Mouse (Mus musculus) liver, embryonic 11.5 days (tissue): Measurements from ENCODE around the gene Slc22a4. TPM values are rescaled to one million over a fixed set of nuclear protein-coding genes. Genes with fewer than 3 reads are reported as not detected.
"Not testable (repeated sequence)": the region's sequence is repeated elsewhere in the genome, so short reads cannot be mapped to it uniquely, and the experiment has no call there.

Source experiments
- ATAC-seq: fragments of 200-750 bp; cut with Nextera tagmentation; replicated peaks from 2 replicates; pipeline ENCODE4 v1.8.0; 2017; ENCODE audit warnings: moderate number of reproducible peaks, mild to moderate bottlenecking, moderate TSS enrichment, moderate library complexity; ENCODE audit not compliant: low FRiP score
- DNase-seq: peaks from one replicate; pipeline ENCODE4 v3.0.0-alpha.2; 2017; ENCODE audit warnings: low spot score
- H3K27ac ChIP-seq: fragments of 300-500 bp; sonication (generic); 2 replicates; pipeline ENCODE4 v1.5.1; 2014; ENCODE audit warnings: mild to moderate bottlenecking, low read depth, low read length, control low read depth
- H3K27me3 ChIP-seq: fragments of 300-500 bp; sonication (generic); replicated peaks from 2 replicates; pipeline ENCODE4 v1.6.1; 2014; ENCODE audit warnings: low read length, mixed read lengths; ENCODE audit not compliant: control insufficient read depth, insufficient read depth
- H3K36me3 ChIP-seq: fragments of 300-500 bp; sonication (generic); 2 replicates; pipeline ENCODE4 v1.6.1; 2014; ENCODE audit warnings: mild to moderate bottlenecking, low read length, moderate library complexity, mixed read lengths; ENCODE audit not compliant: control insufficient read depth, insufficient read depth
- H3K4me1 ChIP-seq: fragments of 300-500 bp; sonication (generic); replicated peaks from 2 replicates; pipeline ENCODE4 v1.6.1; 2014; ENCODE audit warnings: low read length, mixed read lengths; ENCODE audit not compliant: control insufficient read depth, insufficient read depth
- H3K4me2 ChIP-seq: fragments of 300-500 bp; sonication (generic); 2 replicates; pipeline ENCODE4 v1.6.1; 2014; ENCODE audit warnings: mild to moderate bottlenecking, control low read depth, moderate library complexity
- H3K4me3 ChIP-seq: fragments of 300-500 bp; sonication (generic); 2 replicates; pipeline ENCODE4 v1.5.1; 2014; ENCODE audit warnings: low read depth, low read length, control low read depth
- H3K9ac ChIP-seq: fragments of 300-500 bp; sonication (generic); 2 replicates; pipeline ENCODE4 v1.6.1; 2014; ENCODE audit warnings: low read depth, low read length, control low read depth
- H3K9me3 ChIP-seq: fragments of 300-500 bp; sonication (generic); 2 replicates; pipeline ENCODE4 v1.6.1; 2016; ENCODE audit warnings: low read length, inconsistent platforms, mixed read lengths; ENCODE audit not compliant: control insufficient read depth
- WGBS: fragments of 180-500 bp; shearing (Covaris S2); extraction: QIAGEN DNeasy Blood & Tissue Kit; methylation state at CpG from one replicate; pipeline ENCODE4 v1.1.7; 2014; 5-methylcytosine and 5-hydroxymethylcytosine counted together
- polyA plus RNA-seq: library from polyadenylated mRNA; unstranded; fragments of >200 nt; fragmentation: Nextera tagmentation; extraction: Ambion mirVana; gene quantifications from 2 replicates; pipeline ENCODE4 v1.2.1, GENCODE M21; 2014

Gene Slc22a4
- polyA plus RNA-seq, 1 experiment from 2014 or later, result 20.6 TPM

DNA sequence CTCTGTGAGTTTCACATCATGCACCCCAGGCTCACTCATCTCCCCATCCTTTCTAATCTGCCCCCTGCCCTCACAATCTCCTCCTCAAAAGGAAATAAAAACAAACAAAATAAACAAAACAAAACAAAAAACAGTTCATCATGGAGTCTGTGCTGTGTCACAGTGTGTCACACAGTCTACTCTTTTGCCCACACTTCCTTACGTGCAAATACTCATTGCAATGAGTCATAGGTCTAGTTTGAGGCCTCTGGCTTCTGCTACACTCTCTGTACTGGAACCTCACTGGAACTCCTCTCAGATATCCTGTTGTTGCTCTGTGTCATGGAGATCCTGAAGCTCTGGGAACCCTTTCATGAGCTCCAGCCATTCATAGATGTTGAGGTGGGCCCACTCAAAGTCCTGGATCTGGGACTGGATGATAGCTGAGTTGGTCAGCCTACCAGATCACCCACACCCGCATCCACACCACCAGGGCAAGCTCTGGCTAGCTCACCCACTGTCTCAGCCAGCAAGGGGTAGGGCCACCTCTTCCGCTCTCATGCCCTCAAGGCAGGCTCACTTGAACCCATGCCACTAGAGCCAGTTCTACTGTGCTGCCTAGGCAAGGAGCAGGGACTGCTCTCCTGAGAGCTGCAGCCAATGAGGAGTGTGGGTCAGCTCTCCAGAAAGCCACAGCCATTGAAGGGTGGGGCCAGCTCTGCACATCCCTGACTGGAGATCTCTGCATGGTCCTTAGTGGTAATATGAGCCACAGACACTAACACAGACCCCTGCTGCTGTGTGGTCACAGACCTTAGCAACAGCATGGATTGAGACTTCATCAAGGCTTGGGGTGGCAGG lies 8.8 kb downstream of the Slc22a4 start:
- no peak overlapping the region for H3K9ac ChIP-seq
- H3K4me1 ChIP-seq, result peaks cover 16% of the 10 kb centered on the region
- 81% methylated on average over 3 of the region's 3 CpGs for WGBS
- no peaks in the 10 kb centered on the region for H3K27me3 ChIP-seq
- H3K4me3 ChIP-seq, result no peak overlapping the region
- H3K9me3 ChIP-seq, result no peaks in the 10 kb centered on the region
- ATAC-seq, result 0 out of 2 replicates have a peak, but pooled peaks have one; percentile 23
- DNase-seq, result no peak
- no peak overlapping the region for H3K27ac ChIP-seq
- no peak overlapping the region for H3K4me2 ChIP-seq
- H3K36me3 ChIP-seq, result no peaks in the 10 kb centered on the region

DNA sequence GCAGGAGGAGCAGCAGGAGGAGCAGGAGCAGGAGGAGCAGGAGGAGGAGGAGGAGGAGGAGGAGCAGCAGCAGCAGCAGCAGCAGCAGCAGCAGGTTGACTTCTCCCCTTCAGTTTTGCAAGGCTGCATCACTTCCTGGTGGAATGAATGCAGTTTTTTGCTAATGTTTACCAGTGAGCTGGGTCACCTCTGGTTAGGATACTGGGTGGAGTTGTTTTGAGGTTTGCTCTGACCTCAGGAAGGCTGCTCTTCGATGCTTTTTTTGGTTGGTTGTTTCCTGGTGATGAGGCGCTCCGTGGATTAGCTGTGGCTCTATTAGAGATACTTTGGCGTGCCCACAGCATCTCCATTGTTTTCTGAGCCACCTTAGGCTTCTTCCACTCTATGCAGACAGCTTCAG lies 10.3 kb downstream of the Slc22a4 start:
- Histone ChIP-seq H3K4me2 (no peak overlapping the region), H3K27me3 (no peaks in the 10 kb centered on the region), H3K4me3 (no peak overlapping the region), H3K36me3 (no peaks in the 10 kb centered on the region), H3K27ac (no peak overlapping the region), H3K4me1 (peaks cover 3% of the 10 kb centered on the region; the same call in 1 of the 2 replicates), H3K9me3 (no peaks in the 10 kb centered on the region), H3K9ac (no peak overlapping the region)
- DNase-seq (no peak), ATAC-seq (no peak)
- WGBS, result 69% methylated on average over 4 of the region's 4 CpGs

DNA sequence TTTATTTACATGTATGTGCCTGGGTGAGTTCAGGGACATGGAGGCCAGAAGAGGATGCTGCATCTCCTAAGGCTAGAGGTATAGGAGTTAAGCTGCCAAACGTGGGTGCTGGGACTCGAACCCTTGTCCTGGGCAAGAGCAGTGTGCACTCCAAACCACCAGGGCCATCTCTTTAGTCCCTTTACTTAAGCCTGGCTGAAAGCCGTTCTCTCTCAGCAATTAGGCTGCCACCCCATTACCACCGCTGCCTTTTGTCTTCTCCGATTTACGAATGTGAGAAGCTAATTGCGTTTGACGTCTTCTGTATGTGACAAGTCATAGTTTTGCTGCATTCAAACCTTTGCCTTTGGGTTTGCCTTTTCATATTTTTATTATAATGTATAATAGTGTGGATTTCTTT lies 11.8 kb downstream of the Slc22a4 start:
- Histone ChIP-seq H3K27ac (no peak overlapping the region), H3K36me3 (no peaks in the 10 kb centered on the region), H3K27me3 (no peaks in the 10 kb centered on the region), H3K4me3 (no peak overlapping the region), H3K4me1 (no peaks in the 10 kb centered on the region), H3K9ac (no peak overlapping the region), H3K4me2 (no peak overlapping the region), H3K9me3 (no peaks in the 10 kb centered on the region)
- WGBS, result 80% methylated on average over 8 of the region's 8 CpGs
- ATAC-seq, result no peak
- no peak for DNase-seq

DNA sequence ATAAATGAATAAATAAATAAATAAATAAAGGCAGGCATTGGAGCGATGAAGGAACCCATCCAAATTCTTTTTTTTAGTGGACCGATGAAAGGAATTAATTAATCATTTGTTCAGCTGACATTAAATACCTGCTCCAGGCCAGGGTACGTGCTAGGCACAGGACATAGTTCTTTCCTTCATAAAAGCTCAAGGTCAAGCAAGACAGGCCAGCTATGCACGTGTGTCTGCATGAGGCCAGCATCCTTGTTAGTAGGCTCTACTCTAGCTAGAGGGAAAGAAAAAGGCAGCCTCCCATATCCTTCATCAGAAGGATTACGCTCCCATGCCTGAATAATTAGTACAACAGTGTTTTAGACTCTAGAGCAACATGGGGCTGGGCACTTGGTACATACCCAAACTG lies 14.9 kb downstream of the Slc22a4 start:
- Histone ChIP-seq H3K4me3 (no peak overlapping the region), H3K36me3 (no peaks in the 10 kb centered on the region)
- WGBS, result 82% methylated on average over 5 of the region's 5 CpGs

DNA sequence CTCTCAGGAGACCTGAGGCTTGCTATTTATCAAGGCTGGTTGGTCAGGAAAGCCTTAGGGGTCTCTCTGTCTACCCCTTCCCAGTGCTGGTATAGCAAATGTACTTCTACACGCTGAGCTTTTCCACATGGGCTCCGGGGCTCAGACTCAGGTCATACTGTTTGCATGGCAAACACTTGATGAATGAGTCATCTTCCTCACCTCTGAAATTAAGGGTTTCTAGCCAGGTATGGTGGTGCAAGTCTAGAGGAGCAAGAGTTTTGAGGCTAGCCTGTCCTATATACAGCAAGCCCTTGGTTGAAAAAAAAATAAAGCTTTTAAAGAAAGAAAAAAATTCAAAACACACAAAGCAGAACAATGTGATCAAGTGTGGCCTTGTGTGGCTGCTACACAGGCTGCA lies 16.6 kb downstream of the Slc22a4 start:
- 93% methylated on average over 2 of the region's 2 CpGs for WGBS

More for the DNA sequence above, 14.9 kb downstream of the Slc22a4 start:
- no peaks in the 10 kb centered on the region for H3K9me3 ChIP-seq
- no peak for ATAC-seq
- no peaks in the 10 kb centered on the region for H3K4me1 ChIP-seq
- no peak overlapping the region for H3K27ac ChIP-seq
- no peaks in the 10 kb centered on the region for H3K27me3 ChIP-seq
- no peak overlapping the region for H3K9ac ChIP-seq
- no peak for DNase-seq
- H3K4me2 ChIP-seq, result no peak overlapping the region

DNA sequence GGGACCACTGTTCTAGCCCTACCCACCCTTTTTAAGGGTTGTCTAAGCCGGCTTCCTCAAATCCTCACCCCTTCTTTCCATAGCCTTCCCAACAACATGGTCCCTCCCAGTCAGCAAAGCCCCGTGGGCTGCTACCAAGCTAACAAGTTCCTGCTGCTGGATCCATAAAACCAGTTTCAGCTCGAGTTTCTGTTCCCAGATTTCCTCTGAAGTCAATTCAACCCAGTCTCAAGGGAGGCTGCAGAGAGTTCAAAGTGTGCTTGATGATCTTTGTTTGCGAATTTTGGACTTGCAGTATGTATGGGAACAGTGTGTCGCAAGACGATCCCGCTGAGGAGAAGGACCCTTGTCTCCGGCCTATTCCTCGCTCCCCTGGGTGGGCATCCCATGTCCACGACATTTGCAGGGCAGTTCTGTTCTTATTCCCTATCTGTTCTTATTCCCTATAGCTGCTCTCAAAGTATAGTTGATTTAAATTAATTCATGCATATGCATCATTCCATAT lies 19.4 kb downstream of the Slc22a4 start:
- no peak for ATAC-seq
- WGBS, result 79% methylated on average over 10 of the region's 10 CpGs
- H3K36me3 ChIP-seq, result no peaks in the 10 kb centered on the region

More for the DNA sequence above, 16.6 kb downstream of the Slc22a4 start:
- Histone ChIP-seq H3K4me3 (no peak overlapping the region), H3K4me2 (no peak overlapping the region), H3K9me3 (no peaks in the 10 kb centered on the region), H3K27ac (no peak overlapping the region), H3K9ac (no peak overlapping the region), H3K4me1 (peaks cover 11% of the 10 kb centered on the region), H3K36me3 (no peaks in the 10 kb centered on the region), H3K27me3 (no peaks in the 10 kb centered on the region)
- DNase-seq (no peak), ATAC-seq (no peak)

DNA sequence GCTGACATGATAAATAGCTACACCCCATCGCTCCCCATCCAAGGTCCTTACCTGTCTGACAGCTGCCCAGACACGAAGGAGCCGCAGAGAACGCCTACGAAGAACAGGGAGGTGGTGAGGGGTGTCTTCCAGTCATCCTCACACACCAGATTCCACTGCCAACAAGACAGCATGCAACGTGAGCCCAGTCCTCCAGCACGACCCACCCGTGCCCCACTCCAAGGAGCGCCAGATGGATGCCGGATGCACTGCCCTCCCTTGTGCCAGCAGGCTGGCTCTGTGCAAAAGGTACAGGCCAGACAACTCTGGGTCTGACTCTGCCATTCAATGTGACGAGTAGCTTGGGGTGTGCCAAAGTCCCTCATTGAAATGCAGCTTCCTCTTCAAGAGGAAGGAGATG lies 20.2 kb downstream of the Slc22a4 start:
- H3K27ac ChIP-seq, result no peak overlapping the region; the same call in 1 of the 2 replicates
- no peaks in the 10 kb centered on the region for H3K9me3 ChIP-seq
- no peak overlapping the region for H3K4me3 ChIP-seq
- WGBS, result 90% methylated on average over 11 of the region's 11 CpGs
- peaks cover 37% of the 10 kb centered on the region for H3K4me1 ChIP-seq
- no peak overlapping the region for H3K9ac ChIP-seq
- ATAC-seq (no peak), DNase-seq (no peak)
- no peaks in the 10 kb centered on the region for H3K27me3 ChIP-seq
- H3K4me2 ChIP-seq, result no peak overlapping the region
- H3K36me3 ChIP-seq, result no peaks in the 10 kb centered on the region

More for the DNA sequence above, 19.4 kb downstream of the Slc22a4 start:
- Histone ChIP-seq H3K9me3 (no peaks in the 10 kb centered on the region), H3K4me3 (no peak overlapping the region), H3K4me2 (no peak overlapping the region), H3K4me1 (peaks cover 33% of the 10 kb centered on the region), H3K27ac (no peak overlapping the region), H3K27me3 (no peaks in the 10 kb centered on the region), H3K9ac (no peak overlapping the region)
- no peak for DNase-seq

DNA sequence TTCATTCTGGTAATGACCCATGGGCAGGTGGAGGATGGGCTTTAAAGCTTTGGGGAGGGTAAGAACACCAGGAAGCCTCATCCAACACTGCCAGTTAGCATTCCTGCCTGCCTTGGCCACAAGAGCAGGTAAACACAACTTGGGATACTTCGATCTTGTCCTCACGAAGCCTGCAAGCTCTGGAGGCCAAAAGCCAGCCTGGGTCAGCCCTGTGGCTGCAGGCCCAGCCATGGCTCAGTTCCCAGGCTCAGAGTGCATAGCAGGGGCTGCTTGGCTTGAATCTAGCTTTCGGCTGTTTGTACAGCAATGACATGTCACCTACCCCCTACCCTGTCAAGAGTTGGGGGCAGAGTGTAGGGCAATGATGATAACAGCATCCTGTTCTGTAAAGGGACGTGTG lies 21.0 kb downstream of the Slc22a4 start:
- no peak for DNase-seq

DNA sequence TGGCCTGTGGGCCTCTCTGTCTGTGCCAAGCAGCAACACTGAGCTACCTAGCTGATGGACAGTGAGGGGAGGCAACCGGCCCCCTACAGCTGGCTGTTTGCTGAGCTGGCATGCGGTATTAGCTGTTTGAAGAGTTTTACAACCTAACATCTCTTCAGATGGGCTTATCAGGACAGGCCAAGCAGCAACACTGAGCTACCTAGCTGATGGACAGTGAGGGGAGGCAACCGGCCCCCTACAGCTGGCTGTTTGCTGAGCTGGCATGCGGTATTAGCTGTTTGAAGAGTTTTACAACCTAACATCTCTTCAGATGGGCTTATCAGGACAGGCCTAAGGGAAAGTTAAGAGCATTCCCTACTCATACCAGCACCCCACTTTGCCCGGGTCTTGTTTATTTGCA lies 21.5 kb downstream of the Slc22a4 start:
- WGBS, result 25% methylated on average over 5 of the region's 5 CpGs
- H3K27ac ChIP-seq, result peak overlapping the region; percentile 64; the same call in 1 of the 2 replicates
- peak overlapping the region; percentile 34; the same call in 1 of the 2 replicates for H3K9ac ChIP-seq
- H3K27me3 ChIP-seq, H3K9me3 ChIP-seq, H3K4me3 ChIP-seq, H3K36me3 ChIP-seq, DNase-seq: not testable (repeated sequence)
- peak overlapping the region; percentile 14; the same call in 1 of the 2 replicates for H3K4me2 ChIP-seq
- H3K4me1 ChIP-seq, result peaks cover 40% of the 10 kb centered on the region
- ATAC-seq, result peak; percentile 76

More for the DNA sequence above, 21.0 kb downstream of the Slc22a4 start:
- peaks cover 40% of the 10 kb centered on the region for H3K4me1 ChIP-seq
- ATAC-seq, result no peak
- H3K36me3 ChIP-seq, result no peaks in the 10 kb centered on the region
- H3K27me3 ChIP-seq, result no peaks in the 10 kb centered on the region
- H3K4me2 ChIP-seq, result peak overlapping the region; percentile 14
- H3K27ac ChIP-seq, result peak overlapping the region; percentile 64
- no peaks in the 10 kb centered on the region for H3K9me3 ChIP-seq
- peak overlapping the region; percentile 34 for H3K9ac ChIP-seq
- 74% methylated on average over 4 of the region's 4 CpGs for WGBS
- no peak overlapping the region for H3K4me3 ChIP-seq
